Mouse (Mus musculus) limb, embryonic 13.5 days (tissue): ENCODE data around the gene Oas1h. TPM values are rescaled to one million over a fixed set of nuclear protein-coding genes. Genes with fewer than 3 reads are reported as not detected.
"Not testable (repeated sequence)": the region's sequence is repeated elsewhere in the genome, so short reads cannot be mapped to it uniquely, and the experiment has no call there.

Source experiments
- ATAC-seq: fragments of 200-750 bp; cut with Nextera tagmentation; 2 replicates; pipeline ENCODE4 v1.8.0; 2017; ENCODE audit warnings: low read depth, moderate number of reproducible peaks, moderate TSS enrichment; ENCODE audit not compliant: low FRiP score
- H3K27ac ChIP-seq: fragments of 300-500 bp; sonication (generic); 2 replicates; pipeline ENCODE4 v1.5.1; 2015; ENCODE audit warnings: inconsistent platforms, mild to moderate bottlenecking, moderate library complexity
- H3K27me3 ChIP-seq: fragments of 300-500 bp; sonication (generic); 2 replicates; pipeline ENCODE4 v1.6.1; 2015; ENCODE audit warnings: mild to moderate bottlenecking, inconsistent platforms
- H3K36me3 ChIP-seq: fragments of 300-500 bp; sonication (generic); 2 replicates; pipeline ENCODE4 v1.6.1; 2015; ENCODE audit warnings: inconsistent platforms, mild to moderate bottlenecking, moderate library complexity
- H3K4me1 ChIP-seq: fragments of 300-500 bp; sonication (generic); 2 replicates; pipeline ENCODE4 v1.6.1; 2015; ENCODE audit warnings: inconsistent platforms
- H3K4me2 ChIP-seq: fragments of 300-500 bp; sonication (generic); replicated peaks from 2 replicates; pipeline ENCODE4 v1.6.1; 2015; ENCODE audit warnings: inconsistent platforms, mild to moderate bottlenecking, moderate library complexity
- H3K4me3 ChIP-seq: fragments of 300-500 bp; sonication (generic); 2 replicates; pipeline ENCODE4 v1.5.1; 2015; ENCODE audit warnings: moderate library complexity, mild to moderate bottlenecking, inconsistent platforms
- H3K9ac ChIP-seq: fragments of 300-500 bp; sonication (generic); 2 replicates; pipeline ENCODE4 v1.6.1; 2015; ENCODE audit warnings: mild to moderate bottlenecking, inconsistent platforms
- H3K9me3 ChIP-seq: fragments of 300-500 bp; sonication (generic); 2 replicates; pipeline ENCODE4 v1.6.1; 2016; ENCODE audit warnings: inconsistent platforms
- WGBS: fragments of 180-500 bp; shearing (Covaris S2); methylation state at CpG from one replicate; pipeline ENCODE4 v1.1.7; 2015; 5-methylcytosine and 5-hydroxymethylcytosine counted together
- polyA plus RNA-seq: library from polyadenylated mRNA; unstranded; fragments of >200 nt; fragmentation: Nextera tagmentation; extraction: Ambion mirVana; gene quantifications from 2 replicates; pipeline ENCODE4 v1.2.1, GENCODE M21; 2015

The Oas1h gene
- polyA plus RNA-seq, 1 experiment from 2014 or later: not detected

GRCm38 (mm10) chr5:120859241-120859640, 2.0 kb upstream of the Oas1h start:
- Histone ChIP-seq H3K9me3 (peaks cover 7% of the 10 kb centered on the region), H3K4me1 (no peaks in the 10 kb centered on the region), H3K9ac (no peak overlapping the region), H3K4me3 (no peak overlapping the region), H3K36me3 (no peaks in the 10 kb centered on the region), H3K27ac (no peak overlapping the region), H3K4me2 (no peak overlapping the region), H3K27me3 (no peaks in the 10 kb centered on the region)
- 67% methylated on average over 2 of the region's 2 CpGs for whole genome bisulfite sequencing
- ATAC-seq: no peak

- Histone ChIP-seq H3K27me3 (no peaks in the 10 kb centered on the region), H3K4me3 (no peak overlapping the region)
These were observed 4.2 kb downstream of the Oas1h start for GRCm38 (mm10) chr5:120865336-120865860.

GRCm38 (mm10) chr5:120869436-120870015, 8.3 kb downstream of the Oas1h start:
- Histone ChIP-seq H3K36me3 (no peaks in the 10 kb centered on the region), H3K27me3 (no peaks in the 10 kb centered on the region), H3K4me2 (no peak overlapping the region), H3K9ac (no peak overlapping the region), H3K4me1 (no peaks in the 10 kb centered on the region), H3K4me3 (no peak overlapping the region), H3K9me3 (no peaks in the 10 kb centered on the region), H3K27ac (no peak overlapping the region)
- ATAC-seq: no peak
- WGBS: 82% methylated on average over 7 of the region's 7 CpGs

More at GRCm38 (mm10) chr5:120865336-120865860, 4.2 kb downstream of the Oas1h start:
- ATAC-seq: no peak
- no peaks in the 10 kb centered on the region for H3K4me1 ChIP-seq
- H3K27ac ChIP-seq: no peak overlapping the region
- no peaks in the 10 kb centered on the region for H3K36me3 ChIP-seq
- 65% methylated on average over 3 of the region's 3 CpGs for WGBS
- H3K9me3 ChIP-seq: no peaks in the 10 kb centered on the region
- no peak overlapping the region for H3K9ac ChIP-seq
- no peak overlapping the region for H3K4me2 ChIP-seq

GRCm38 (mm10) chr5:120870081-120870480, 8.9 kb downstream of the Oas1h start:
- H3K27me3 ChIP-seq: no peaks in the 10 kb centered on the region
- no peaks in the 10 kb centered on the region for H3K4me1 ChIP-seq
- no peak overlapping the region for H3K4me2 ChIP-seq
- H3K4me3 ChIP-seq: no peak overlapping the region
- H3K27ac ChIP-seq: no peak overlapping the region
- no peak for ATAC-seq
- H3K9ac ChIP-seq: no peak overlapping the region
- H3K9me3 ChIP-seq: no peaks in the 10 kb centered on the region
- no peaks in the 10 kb centered on the region for H3K36me3 ChIP-seq
- 67% methylated on average over 3 of the region's 3 CpGs for WGBS

- Histone ChIP-seq H3K9me3 (no peaks in the 10 kb centered on the region), H3K9ac (no peak overlapping the region), H3K4me1 (no peaks in the 10 kb centered on the region), H3K27ac (no peak overlapping the region), H3K36me3 (no peaks in the 10 kb centered on the region), H3K27me3 (no peaks in the 10 kb centered on the region), H3K4me3 (no peak overlapping the region), H3K4me2 (no peak overlapping the region)
- 83% methylated on average over 7 of the region's 7 CpGs for WGBS
- no peak for ATAC-seq
These were observed 9.6 kb downstream of the Oas1h start for GRCm38 (mm10) chr5:120870782-120871181.

GRCm38 (mm10) chr5:120871469-120871868, 10.2 kb downstream of the Oas1h start:
- 48% methylated on average over 2 of the region's 2 CpGs for WGBS
- no peak overlapping the region for H3K4me3 ChIP-seq
- H3K4me2 ChIP-seq: no peak overlapping the region
- H3K36me3 ChIP-seq: no peaks in the 10 kb centered on the region
- H3K4me1 ChIP-seq: no peaks in the 10 kb centered on the region
- H3K9ac ChIP-seq: no peak overlapping the region
- H3K27me3 ChIP-seq: no peaks in the 10 kb centered on the region
- H3K27ac ChIP-seq: no peak overlapping the region
- H3K9me3 ChIP-seq: no peaks in the 10 kb centered on the region
- no peak for ATAC-seq

- not testable (repeated sequence) for H3K4me1 ChIP-seq
These were observed 15.6 kb downstream of the Oas1h start for GRCm38 (mm10) chr5:120876839-120877238.

GRCm38 (mm10) chr5:120877407-120877806, 16.2 kb downstream of the Oas1h start:
- H3K36me3 ChIP-seq, H3K4me2 ChIP-seq, ATAC-seq, H3K4me3 ChIP-seq, H3K4me1 ChIP-seq, H3K27me3 ChIP-seq, H3K27ac ChIP-seq, H3K9ac ChIP-seq, H3K9me3 ChIP-seq: not testable (repeated sequence)
- 61% methylated on average over 2 of the region's 2 CpGs for WGBS

More at GRCm38 (mm10) chr5:120876839-120877238, 15.6 kb downstream of the Oas1h start:
- H3K4me2 ChIP-seq, H3K9me3 ChIP-seq, H3K9ac ChIP-seq, ATAC-seq, H3K36me3 ChIP-seq, H3K27ac ChIP-seq, H3K4me3 ChIP-seq, H3K27me3 ChIP-seq: not testable (repeated sequence)
- whole genome bisulfite sequencing: 79% methylated on average over 2 of the region's 3 CpGs

- ATAC-seq, H3K4me2 ChIP-seq, H3K4me3 ChIP-seq, H3K9me3 ChIP-seq, H3K27ac ChIP-seq, H3K27me3 ChIP-seq, H3K9ac ChIP-seq, H3K4me1 ChIP-seq, H3K36me3 ChIP-seq: not testable (repeated sequence)
- 50% methylated on average over 2 of the region's 2 CpGs for WGBS
These were observed 17.6 kb downstream of the Oas1h start for GRCm38 (mm10) chr5:120878803-120879202.

GRCm38 (mm10) chr5:120881681-120882080, 20.5 kb downstream of the Oas1h start:
- not testable (repeated sequence) for H3K36me3 ChIP-seq, ATAC-seq, H3K4me3 ChIP-seq, H3K9me3 ChIP-seq, H3K27me3 ChIP-seq, H3K4me1 ChIP-seq, H3K27ac ChIP-seq, H3K4me2 ChIP-seq, H3K9ac ChIP-seq
- 96% methylated on average over 6 of the region's 6 CpGs for WGBS

GRCm38 (mm10) chr5:120887413-120887812, 26.2 kb downstream of the Oas1h start, which contains the start of gene Oas1g:
Oas1g (minus strand) TSS chr5:120887613.
- H3K4me2 ChIP-seq, H3K9me3 ChIP-seq, H3K36me3 ChIP-seq, ATAC-seq, H3K4me3 ChIP-seq, H3K27me3 ChIP-seq, H3K27ac ChIP-seq, H3K4me1 ChIP-seq, H3K9ac ChIP-seq: not testable (repeated sequence)
- 22% methylated on average over 6 of the region's 9 CpGs for WGBS

- no peak overlapping the region for H3K4me3 ChIP-seq
- H3K4me1 ChIP-seq: no peaks in the 10 kb centered on the region
- no peaks in the 10 kb centered on the region for H3K27me3 ChIP-seq
- H3K4me2 ChIP-seq: no peak overlapping the region
- no peak overlapping the region for H3K27ac ChIP-seq
- no peak overlapping the region for H3K9ac ChIP-seq
- no peak for ATAC-seq
- WGBS: 53% methylated on average over 6 of the region's 6 CpGs
- no peaks in the 10 kb centered on the region for H3K9me3 ChIP-seq
- H3K36me3 ChIP-seq: no peaks in the 10 kb centered on the region
These were observed 26.6 kb downstream of the Oas1h start for GRCm38 (mm10) chr5:120887831-120888230.

GRCm38 (mm10) chr5:120888294-120888815, 27.1 kb downstream of the Oas1h start:
- H3K9me3 ChIP-seq, H3K9ac ChIP-seq, H3K36me3 ChIP-seq, ATAC-seq, H3K27ac ChIP-seq, H3K4me1 ChIP-seq, H3K4me2 ChIP-seq, H3K4me3 ChIP-seq, H3K27me3 ChIP-seq: not testable (repeated sequence)
- WGBS: 41% methylated on average over 4 of the region's 4 CpGs
